Mouse (Mus musculus) regulatory T cell (primary cell): ENCODE results near the gene Npas3.

Experiments
- in situ Hi-C: fragments of 300-600 bp; cut with MboI, MseI; formaldehyde crosslinking; loops from one replicate; pipeline ENCODE4 v1.15.1; 2025; ENCODE audit warnings: high pct_unique_total_duplicates

Gene Npas3

GRCm38 (mm10) chr12:53983946-53984345 is 735.5 kb downstream of the Npas3 start:
- in situ Hi-C loops = no loop called here

GRCm38 (mm10) chr12:53985851-53986842 is 737.7 kb downstream of the Npas3 start:
- in situ Hi-C loops = no loop called here

- in situ Hi-C loops = no loop called here
Observed at GRCm38 (mm10) chr12:53992411-53992810, 743.9 kb downstream of the Npas3 start.

GRCm38 (mm10) chr12:53995710-53996109 is 747.2 kb downstream of the Npas3 start:
- in situ Hi-C loops = no loop called here

GRCm38 (mm10) chr12:53997141-53997540 is 748.7 kb downstream of the Npas3 start:
- in situ Hi-C loops = no loop called here

GRCm38 (mm10) chr12:53999647-54000637 is 751.5 kb downstream of the Npas3 start:
- in situ Hi-C loops = no loop called here

GRCm38 (mm10) chr12:54002496-54002895 is 754.0 kb downstream of the Npas3 start:
- in situ Hi-C loops = no loop called here

- in situ Hi-C loops = no loop called here
Observed at GRCm38 (mm10) chr12:54004606-54005005, 756.1 kb downstream of the Npas3 start.

GRCm38 (mm10) chr12:54005546-54005945 is 757.1 kb downstream of the Npas3 start:
- in situ Hi-C loops = no loop called here

GRCm38 (mm10) chr12:54015304-54015703 is 766.8 kb downstream of the Npas3 start:
- in situ Hi-C loops = no loop called here

- in situ Hi-C loops = no loop called here
Observed at GRCm38 (mm10) chr12:54017949-54018348, 769.5 kb downstream of the Npas3 start.

GRCm38 (mm10) chr12:54019979-54020378 is 771.5 kb downstream of the Npas3 start:
- in situ Hi-C loops = no loop called here

- in situ Hi-C loops = no loop called here
Observed at GRCm38 (mm10) chr12:54034666-54035346, 786.3 kb downstream of the Npas3 start.

- in situ Hi-C loops = no loop called here
Observed at GRCm38 (mm10) chr12:54037602-54038001, 789.1 kb downstream of the Npas3 start.

GRCm38 (mm10) chr12:54042996-54043544 is 794.6 kb downstream of the Npas3 start:
- in situ Hi-C loops = loop anchor here (10.0 kb wide), 1 partner anchor 1138 kb away; no protein-coding TSS in a partner anchor

GRCm38 (mm10) chr12:54044606-54045334 is 796.3 kb downstream of the Npas3 start:
- in situ Hi-C loops = loop anchor here (10.0 kb wide), 1 partner anchor 1140 kb away; no protein-coding TSS in a partner anchor

GRCm38 (mm10) chr12:54045360-54045759 is 796.9 kb downstream of the Npas3 start:
- in situ Hi-C loops = loop anchor here (10.0 kb wide), 1 partner anchor 1141 kb away; no protein-coding TSS in a partner anchor

- in situ Hi-C loops = loop anchor here (10.0 kb wide), 1 partner anchor 1142 kb away; no protein-coding TSS in a partner anchor
Observed at GRCm38 (mm10) chr12:54046824-54047223, 798.3 kb downstream of the Npas3 start.

- in situ Hi-C loops = loop anchor here (10.0 kb wide), 1 partner anchor 1143 kb away; no protein-coding TSS in a partner anchor
Observed at GRCm38 (mm10) chr12:54048126-54048525, 799.6 kb downstream of the Npas3 start.

GRCm38 (mm10) chr12:54049926-54050325 is 801.4 kb downstream of the Npas3 start:
- in situ Hi-C loops = loop anchor here (10.0 kb wide), 1 partner anchor 1145 kb away; no protein-coding TSS in a partner anchor
